Mouse (Mus musculus): ENCODE results near the gene Fut7. TPM values are rescaled to one million over a fixed set of nuclear protein-coding genes. Genes with fewer than 3 reads are reported as not detected.
A peak's percentile ranks its signal among the peaks of the same experiment; 100 is the strongest.

The Fut7 gene
- 0.09 and 0.29 TPM in 2 replicates for polyA plus RNA-seq (2016; fragmentation: Nextera tagmentation; extraction: Ambion mirVana)

- Histone ChIP-seq H3K9me3 (no peaks in the 10 kb centered on the region), H3K36me3 (no peaks in the 10 kb centered on the region), H3K27me3 (replicated peaks) (peaks cover 28% of the 10 kb centered on the region), H3K4me2 (replicated peaks) (no peak within 1 kb of the TSS), H3K4me1 (no peaks in the 10 kb centered on the region), H3K27ac (no peak within 1 kb of the TSS), H3K4me3 (no peak within 1 kb of the TSS), H3K9ac (no peak within 1 kb of the TSS)
- ATAC-seq (ENCODE audit: low FRiP score, low read depth) = no peak
- 73% methylated on average over 17 of the region's 17 CpGs for WGBS
Measured at GRCm38 (mm10) chr2:25422587-25423410, at the start of gene Fut7. Gene Fut7, plus strand, starts transcription at chr2:25423267.

GRCm38 (mm10) chr2:25373431-25373830 is 49.6 kb upstream of the Fut7 start:
- no peak for ATAC-seq (ENCODE audit: low FRiP score, low read depth)
- H3K27me3 ChIP-seq (replicated peaks) = no peaks in the 10 kb centered on the region; the same call in 1 of the 2 replicates
- no peaks in the 10 kb centered on the region for H3K9me3 ChIP-seq
- no peak overlapping the region for H3K27ac ChIP-seq
- peak overlapping the region; percentile 74 for H3K9ac ChIP-seq
- peak overlapping the region; percentile 68 for H3K4me3 ChIP-seq
- 16% methylated on average over 2 of the region's 2 CpGs for WGBS
- peaks cover 26% of the 10 kb centered on the region for H3K36me3 ChIP-seq
- peaks cover 23% of the 10 kb centered on the region for H3K4me1 ChIP-seq
- H3K4me2 ChIP-seq (replicated peaks) = peak overlapping the region; percentile 96

- Histone ChIP-seq H3K9ac (no peak overlapping the region), H3K36me3 (peaks cover 28% of the 10 kb centered on the region), H3K9me3 (no peaks in the 10 kb centered on the region), H3K4me2 (replicated peaks) (no peak overlapping the region), H3K27me3 (replicated peaks) (no peaks in the 10 kb centered on the region; the same call in 1 of the 2 replicates), H3K27ac (no peak overlapping the region), H3K4me3 (no peak overlapping the region), H3K4me1 (peaks cover 22% of the 10 kb centered on the region)
- ATAC-seq (ENCODE audit: low FRiP score, low read depth) = no peak
- 58% methylated on average over 4 of the region's 4 CpGs for WGBS
Measured at GRCm38 (mm10) chr2:25376589-25376988, 46.5 kb upstream of the Fut7 start.

- 85% methylated on average over 5 of the region's 5 CpGs for WGBS
Measured at GRCm38 (mm10) chr2:25384492-25384891, 38.6 kb upstream of the Fut7 start.

GRCm38 (mm10) chr2:25391266-25391665 is 31.8 kb upstream of the Fut7 start:
- WGBS = 68% methylated on average over 5 of the region's 5 CpGs
- Histone ChIP-seq H3K4me2 (replicated peaks) (no peak overlapping the region), H3K36me3 (no peaks in the 10 kb centered on the region), H3K9me3 (no peaks in the 10 kb centered on the region), H3K9ac (no peak overlapping the region), H3K4me3 (no peak overlapping the region), H3K27ac (no peak overlapping the region), H3K4me1 (peaks cover 17% of the 10 kb centered on the region), H3K27me3 (replicated peaks) (peaks cover 28% of the 10 kb centered on the region)
- ATAC-seq (ENCODE audit: low FRiP score, low read depth) = no peak

More at GRCm38 (mm10) chr2:25384492-25384891, 38.6 kb upstream of the Fut7 start:
- Histone ChIP-seq H3K4me1 (no peaks in the 10 kb centered on the region), H3K9ac (no peak overlapping the region), H3K9me3 (no peaks in the 10 kb centered on the region), H3K4me2 (replicated peaks) (no peak overlapping the region), H3K27ac (no peak overlapping the region), H3K36me3 (no peaks in the 10 kb centered on the region), H3K4me3 (no peak overlapping the region), H3K27me3 (replicated peaks) (no peaks in the 10 kb centered on the region)
- no peak for ATAC-seq (ENCODE audit: low FRiP score, low read depth)

- Histone ChIP-seq H3K27me3 (replicated peaks) (peaks cover 61% of the 10 kb centered on the region), H3K4me2 (replicated peaks) (no peak overlapping the region), H3K36me3 (no peaks in the 10 kb centered on the region), H3K9ac (no peak overlapping the region), H3K27ac (no peak overlapping the region), H3K4me3 (no peak overlapping the region), H3K9me3 (no peaks in the 10 kb centered on the region), H3K4me1 (peaks cover 17% of the 10 kb centered on the region)
- ATAC-seq (ENCODE audit: low FRiP score, low read depth) = no peak
- WGBS = 37% methylated on average over 3 of the region's 3 CpGs
Measured at GRCm38 (mm10) chr2:25394281-25395221, 28.5 kb upstream of the Fut7 start.

GRCm38 (mm10) chr2:25395721-25396596 is 27.1 kb upstream of the Fut7 start, which contains the start of gene Entpd2:
Gene Entpd2, plus strand, starts transcription at chr2:25395874.
- H3K27ac ChIP-seq = no peak within 1 kb of the TSS
- peak within 1 kb of the TSS; percentile 26 for H3K4me3 ChIP-seq
- H3K4me1 ChIP-seq = peaks cover 21% of the 10 kb centered on the region
- H3K36me3 ChIP-seq = no peaks in the 10 kb centered on the region
- H3K4me2 ChIP-seq (replicated peaks) = peak within 1 kb of the TSS; percentile 66
- H3K27me3 ChIP-seq (replicated peaks) = peaks cover 75% of the 10 kb centered on the region
- ATAC-seq (ENCODE audit: low FRiP score, low read depth) = no peak
- WGBS = 1% methylated on average over 56 of the region's 57 CpGs
- H3K9ac ChIP-seq = peak within 1 kb of the TSS; percentile 42
- no peaks in the 10 kb centered on the region for H3K9me3 ChIP-seq

GRCm38 (mm10) chr2:25396597-25396983 is 26.5 kb upstream of the Fut7 start:
- Histone ChIP-seq H3K9ac (no peak overlapping the region), H3K4me2 (replicated peaks) (peak overlapping the region; percentile 66), H3K4me1 (peaks cover 21% of the 10 kb centered on the region), H3K36me3 (no peaks in the 10 kb centered on the region), H3K4me3 (no peak overlapping the region), H3K27me3 (replicated peaks) (peaks cover 76% of the 10 kb centered on the region), H3K27ac (no peak overlapping the region), H3K9me3 (no peaks in the 10 kb centered on the region)
- WGBS = 27% methylated on average over 3 of the region's 3 CpGs
- ATAC-seq (ENCODE audit: low FRiP score, low read depth) = no peak

GRCm38 (mm10) chr2:25397010-25397409 is 26.1 kb upstream of the Fut7 start:
- H3K27ac ChIP-seq = no peak overlapping the region
- no peak overlapping the region for H3K4me2 ChIP-seq (replicated peaks)
- H3K9ac ChIP-seq = no peak overlapping the region
- H3K4me3 ChIP-seq = no peak overlapping the region
- WGBS = 52% methylated on average over 1 of the region's 1 CpGs
- ATAC-seq (ENCODE audit: low FRiP score, low read depth) = no peak
- H3K4me1 ChIP-seq = peaks cover 21% of the 10 kb centered on the region
- no peaks in the 10 kb centered on the region for H3K36me3 ChIP-seq
- no peaks in the 10 kb centered on the region for H3K9me3 ChIP-seq
- H3K27me3 ChIP-seq (replicated peaks) = peaks cover 76% of the 10 kb centered on the region

- Histone ChIP-seq H3K9me3 (no peaks in the 10 kb centered on the region), H3K9ac (no peak overlapping the region), H3K36me3 (no peaks in the 10 kb centered on the region), H3K27ac (no peak overlapping the region), H3K4me3 (no peak overlapping the region), H3K4me1 (peaks cover 26% of the 10 kb centered on the region), H3K4me2 (replicated peaks) (no peak overlapping the region), H3K27me3 (replicated peaks) (peaks cover 76% of the 10 kb centered on the region)
- ATAC-seq (ENCODE audit: low FRiP score, low read depth) = no peak
- 86% methylated on average over 7 of the region's 7 CpGs for WGBS
Measured at GRCm38 (mm10) chr2:25398065-25398464, 25.0 kb upstream of the Fut7 start.

GRCm38 (mm10) chr2:25399051-25399450 is 24.0 kb upstream of the Fut7 start, which contains the start of gene Npdc1:
Gene Npdc1, plus strand, starts transcription at chr2:25399351.
- Histone ChIP-seq H3K36me3 (no peaks in the 10 kb centered on the region), H3K4me3 (no peak within 1 kb of the TSS), H3K27ac (no peak within 1 kb of the TSS), H3K9ac (no peak within 1 kb of the TSS), H3K9me3 (no peaks in the 10 kb centered on the region), H3K27me3 (replicated peaks) (peaks cover 70% of the 10 kb centered on the region), H3K4me1 (peaks cover 34% of the 10 kb centered on the region), H3K4me2 (replicated peaks) (0 out of 2 replicates have a peak within 1 kb of the TSS, but pooled peaks have one; percentile 51)
- WGBS = 69% methylated on average over 8 of the region's 8 CpGs
- no peak for ATAC-seq (ENCODE audit: low FRiP score, low read depth)

All from neural tube, embryonic 12.5 days (tissue).